Mouse (Mus musculus): ENCODE results near the gene Gm32717. TPM values are rescaled to one million over a fixed set of nuclear protein-coding genes. Genes with fewer than 3 reads are reported as not detected.

Gene Gm32717
- total RNA-seq (2023), result 0.81 to 1.0 TPM (median 0.99 TPM) in 4 replicates

GRCm38 (mm10) chr10:118240680-118241079, at the start of gene Gm32717:
Gene Gm32717, minus strand, starts transcription at chr10:118240780.

GRCm38 (mm10) chr10:118258388-118258787, 17.8 kb upstream of the Gm32717 start, which contains the start of gene Gm32802:
Gene Gm32802, plus strand, starts transcription at chr10:118258688.

GRCm38 (mm10) chr10:118204642-118205041, 35.9 kb downstream of the Gm32717 start, which contains the start of gene Il22:
Gene Il22, plus strand, starts transcription at chr10:118204942.

Other genes starting within 250 kb of the Gm32717 start
- gene Mdm1, start 99.0 kb downstream of the Gm32717 start, total RNA-seq (2023), result 10.0 to 15.1 TPM (median 13.0 TPM) in 4 replicates
- not detected in 4 replicates for gene Il22, start 35.8 kb downstream of the Gm32717 start, total RNA-seq (2023)
- gene Gm32802, start 17.9 kb upstream of the Gm32717 start, total RNA-seq (2023), result 0.81 to 1.0 TPM (median 0.99 TPM) in 4 replicates
- not detected in 4 replicates for gene Iltifb, start 54.3 kb upstream of the Gm32717 start, total RNA-seq (2023)
- not detected in 4 replicates for gene Gm9040, start 86.2 kb upstream of the Gm32717 start, total RNA-seq (2023)
- not detected in 4 replicates for gene Gm9044, start 91.6 kb upstream of the Gm32717 start, total RNA-seq (2023)
- gene Gm9045, start 97.1 kb upstream of the Gm32717 start, total RNA-seq (2023), result not detected in 4 replicates
- gene Gm9046, start 102.5 kb upstream of the Gm32717 start, total RNA-seq (2023), result not detected in 4 replicates
- gene Gm9048, start 107.9 kb upstream of the Gm32717 start, total RNA-seq (2023), result not detected in 4 replicates
- gene Gm9049, start 113.3 kb upstream of the Gm32717 start, total RNA-seq (2023), result not detected in 4 replicates
- gene Ifng, start 200.3 kb upstream of the Gm32717 start, total RNA-seq (2023), result 0.66 to 1.2 TPM (median 0.94 TPM) in 3 of 4 replicates, not detected in the other

All from B cell, adult 62 days (primary cell).